Mouse (Mus musculus) layer of hippocampus, postnatal 36 days (tissue): ENCODE results near the gene Ptgs1. TPM values are rescaled to one million over a fixed set of nuclear protein-coding genes. Genes with fewer than 3 reads are reported as not detected.
A peak's percentile ranks its signal among the peaks of the same experiment; 100 is the strongest.

Experiments
- DNase-seq, 2 experiments: peaks; one replicate each; pipeline ENCODE4 v3.0.0; 2022
- total RNA-seq, 2 experiments: library from RNA; stranded (reverse); gene quantifications; 2 replicates each; pipeline ENCODE4 v1.2.3; 2021

Ptgs1 gene
- total RNA-seq, 2 experiments from 2014 or later, result 16.1 to 16.9 TPM

DNA sequence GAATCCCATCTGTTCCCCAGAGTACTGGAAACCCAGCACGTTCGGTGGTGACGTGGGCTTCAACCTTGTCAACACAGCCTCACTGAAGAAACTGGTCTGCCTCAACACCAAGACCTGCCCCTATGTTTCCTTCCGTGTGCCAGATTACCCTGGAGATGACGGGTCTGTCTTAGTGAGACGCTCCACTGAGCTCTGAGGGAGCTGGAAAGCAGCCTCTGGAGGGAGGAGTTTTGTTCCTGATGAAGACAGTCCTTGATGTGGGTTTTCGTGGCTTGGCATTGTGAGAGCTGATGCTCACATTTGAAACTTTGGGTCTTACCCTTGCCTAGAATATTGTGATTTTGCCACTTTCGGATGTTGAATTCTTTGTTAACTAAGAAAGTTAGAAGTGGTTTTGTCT, 20.9 kb downstream of the Ptgs1 start:
- no peak for DNase-seq

GRCm38 (mm10) chr2:36252505-36252904, 22.3 kb downstream of the Ptgs1 start:
- no peak for DNase-seq

- DNase-seq, result no peak
These were observed 24.2 kb downstream of the Ptgs1 start for GRCm38 (mm10) chr2:36254445-36254844.

DNA sequence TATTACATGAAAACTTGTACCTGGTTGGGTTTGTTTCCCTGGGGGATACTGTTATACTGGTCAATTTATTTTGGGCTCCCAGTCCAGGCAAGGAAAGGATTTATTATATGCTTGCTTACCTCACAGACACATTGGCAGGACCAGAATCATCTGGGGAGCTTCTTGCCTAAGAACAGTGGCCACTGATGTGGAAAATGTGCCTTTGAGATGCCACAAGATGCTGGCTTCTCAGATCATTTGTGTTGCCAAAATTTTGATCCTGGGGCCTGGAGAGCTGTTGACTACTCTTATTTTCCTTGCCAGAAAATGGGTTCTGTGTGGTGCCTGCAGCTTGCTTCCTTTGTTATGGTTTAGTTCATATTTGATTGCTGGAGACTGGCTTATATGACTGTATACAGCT, 26.7 kb downstream of the Ptgs1 start:
- DNase-seq, result no peak

DNA sequence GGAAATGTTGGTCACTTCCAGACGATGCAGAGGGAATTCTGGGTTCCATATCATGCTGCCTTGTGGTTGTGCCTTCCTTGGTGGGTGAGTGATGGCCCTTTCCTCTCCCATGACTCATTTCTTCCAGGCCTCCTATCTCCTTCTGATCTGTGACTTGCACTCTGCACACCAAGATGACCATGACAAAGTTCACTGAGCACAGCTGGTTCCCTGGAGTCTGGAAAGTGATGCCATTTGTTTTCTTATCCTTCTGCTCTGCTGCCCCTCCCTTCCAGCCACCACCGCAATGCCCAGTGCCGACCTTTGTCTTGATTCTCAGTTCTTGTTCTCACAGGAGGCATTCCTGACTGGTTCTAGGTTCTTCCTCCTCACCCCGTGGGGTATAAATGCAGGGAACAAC, 29.2 kb downstream of the Ptgs1 start:
- DNase-seq, result no peak

DNA sequence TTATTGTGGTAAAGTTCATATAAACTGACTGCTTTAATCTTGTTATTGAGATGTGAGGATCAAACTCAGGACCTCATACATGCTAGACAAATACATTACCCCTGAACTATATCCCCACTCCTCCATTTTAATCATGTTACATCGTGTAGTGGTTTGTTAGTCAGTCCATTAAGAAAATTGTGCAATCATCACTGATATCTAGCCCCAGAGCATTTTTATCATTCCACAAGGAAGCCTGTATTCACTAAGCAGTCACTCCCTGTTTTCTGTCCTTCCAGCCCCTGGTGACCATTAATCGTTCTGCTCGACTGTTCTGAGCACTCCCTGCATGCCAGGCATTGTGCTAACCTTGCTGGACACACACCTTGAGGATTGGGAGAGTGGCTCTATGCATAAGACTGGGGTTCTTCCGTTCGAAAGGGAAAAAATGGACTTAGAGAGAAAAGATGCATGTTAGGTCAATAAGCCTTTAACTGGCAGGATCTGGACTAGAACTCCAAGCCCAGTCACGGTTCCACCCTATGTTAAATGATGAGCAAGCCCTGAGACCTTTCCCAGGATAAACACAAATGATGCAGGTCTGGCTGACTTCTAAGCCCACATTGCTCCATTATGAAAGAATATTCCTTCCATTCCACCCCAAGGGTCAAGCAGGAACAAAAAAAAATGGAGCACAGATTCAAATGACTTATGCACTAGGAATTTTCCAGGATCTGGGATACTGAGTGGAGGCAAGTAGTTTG, 29.7 kb downstream of the Ptgs1 start:
- no peak for DNase-seq

GRCm38 (mm10) chr2:36262025-36262424, 31.8 kb downstream of the Ptgs1 start:
- DNase-seq, result no peak

GRCm38 (mm10) chr2:36269458-36269857, 39.2 kb downstream of the Ptgs1 start:
- no peak for DNase-seq

- no peak for DNase-seq
These were observed 40.0 kb downstream of the Ptgs1 start for GRCm38 (mm10) chr2:36270186-36270585.

DNA sequence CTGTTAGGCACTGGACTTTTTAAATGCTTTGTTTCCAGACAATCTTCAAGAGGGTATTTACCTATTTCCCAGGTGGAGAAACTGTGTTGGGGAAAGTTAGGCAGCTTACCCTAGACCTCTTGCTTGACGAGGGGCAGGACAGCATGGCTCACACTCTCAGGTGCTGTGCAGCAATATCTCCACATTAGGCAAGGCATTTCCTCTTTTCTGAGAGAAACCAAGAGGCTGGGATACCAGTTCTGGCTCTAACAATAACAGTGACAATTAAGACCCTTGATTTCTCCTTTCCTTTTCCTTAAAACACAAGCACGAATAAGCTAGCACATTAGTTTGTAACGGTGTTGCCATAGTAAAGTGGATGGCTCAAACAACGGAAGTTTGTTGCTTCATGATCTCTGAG, 40.9 kb downstream of the Ptgs1 start:
- no peak for DNase-seq

DNA sequence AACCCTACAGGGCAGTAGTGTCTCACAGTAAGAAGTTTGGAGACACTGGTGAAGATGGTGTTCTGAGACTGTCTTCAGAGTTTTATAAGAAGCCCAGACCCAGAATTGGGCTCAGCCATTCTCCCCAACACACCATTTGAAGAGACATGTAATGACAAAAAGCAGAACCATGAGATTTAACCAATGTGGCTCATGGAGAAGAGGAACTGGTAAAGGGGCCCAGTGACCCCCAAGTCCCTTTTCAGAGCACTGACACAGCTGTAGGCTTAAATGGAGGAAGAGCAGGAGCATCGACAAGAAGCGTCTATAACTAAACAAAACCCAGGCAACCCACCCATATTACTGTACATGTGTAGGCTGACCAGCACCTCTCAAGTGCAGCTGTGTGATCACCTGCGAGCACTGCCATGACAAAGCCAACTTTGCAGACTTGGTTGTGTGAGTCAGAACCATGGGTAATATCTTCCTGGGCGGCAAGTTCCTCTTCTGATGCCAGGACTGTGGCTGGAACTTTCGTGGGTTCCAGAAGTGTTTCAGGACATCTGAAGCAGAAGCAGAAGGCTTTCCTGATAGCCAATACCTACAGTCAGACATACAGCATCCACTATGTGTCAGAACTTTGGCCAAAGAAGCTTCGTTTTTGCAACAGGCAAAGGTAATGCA, 42.2 kb downstream of the Ptgs1 start:
- DNase-seq, result no peak

DNA sequence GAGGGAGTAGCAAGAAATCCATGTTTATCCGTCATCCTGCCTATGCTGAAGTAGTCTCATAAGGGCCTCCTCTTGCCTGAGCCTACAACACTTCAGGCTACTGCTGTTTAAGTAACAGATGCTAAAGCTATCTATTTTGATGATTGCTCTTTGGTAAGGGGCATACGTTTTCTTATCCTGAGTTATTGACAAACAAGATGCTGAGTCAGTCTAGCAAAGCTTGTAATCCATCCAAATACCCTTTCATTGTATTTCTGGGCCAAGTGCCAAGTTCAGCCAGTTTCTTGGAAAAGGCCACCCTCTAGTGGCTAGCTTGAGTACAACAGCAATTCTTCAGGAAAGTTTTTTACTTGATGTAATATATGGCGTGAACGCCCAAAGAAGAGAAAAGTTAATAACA, 46.2 kb downstream of the Ptgs1 start:
- DNase-seq, result peak; percentile 8 to 27

DNA sequence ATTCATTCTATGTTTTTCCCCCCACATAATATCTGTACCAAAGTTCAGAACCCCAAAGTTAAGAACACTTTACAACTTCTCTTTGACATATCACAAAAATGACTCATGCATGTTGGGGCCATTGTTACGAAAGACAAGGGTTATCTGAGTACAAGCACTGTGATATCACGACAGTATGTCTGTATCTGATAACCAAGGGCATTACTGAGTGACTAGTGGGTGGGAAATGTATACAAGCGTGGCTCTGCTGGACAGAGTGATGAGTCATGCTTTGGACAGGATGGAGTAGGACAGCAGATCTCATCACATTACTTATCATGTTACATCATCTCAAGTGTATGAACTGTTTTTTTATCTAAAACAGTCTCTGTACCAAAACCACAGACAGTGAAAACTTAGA, 48.5 kb downstream of the Ptgs1 start:
- no peak for DNase-seq

- no peak for DNase-seq
These were observed 50.9 kb downstream of the Ptgs1 start for GRCm38 (mm10) chr2:36281138-36281537.

DNA sequence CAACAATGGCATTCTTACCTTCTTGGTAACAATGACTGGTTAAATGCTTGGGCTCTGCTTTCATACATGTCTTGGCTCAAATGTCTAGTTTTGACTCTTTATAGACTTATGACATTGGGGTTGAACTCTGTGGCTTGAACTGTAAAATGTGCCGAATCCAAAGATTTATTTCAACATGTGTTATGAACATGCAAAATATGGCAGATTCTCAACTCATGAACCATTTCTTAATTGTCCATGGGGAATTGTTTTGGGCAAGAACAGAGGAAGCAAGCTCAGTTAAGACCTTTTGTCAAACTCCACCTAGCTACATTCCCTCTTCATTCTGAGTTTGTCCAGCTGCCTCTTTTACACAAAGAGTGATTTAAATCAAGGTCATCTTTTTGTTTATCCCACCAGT, 52.1 kb downstream of the Ptgs1 start:
- no peak for DNase-seq

Other genes with a start within 250 kb of the Ptgs1 start
- 100 to 1,000 TPM; 174 to 197 TPM for gene Ndufa8, start 181.0 kb upstream of the Ptgs1 start, total RNA-seq
- gene Morn5, start 181.0 kb upstream of the Ptgs1 start, total RNA-seq, result 1 to 10 TPM; 1.3 to 1.7 TPM
- gene Lhx6, start 125.0 kb upstream of the Ptgs1 start, total RNA-seq, result 10 to 100 TPM; 16.3 to 17.3 TPM
- 10 to 100 TPM; 14.7 to 14.9 TPM for gene Mrrf, start 94.0 kb upstream of the Ptgs1 start, total RNA-seq
- gene Rbm18, start 93.7 kb upstream of the Ptgs1 start, total RNA-seq, result 10 to 100 TPM; 50.6 to 53.2 TPM
- under 1 TPM in 1 of 2 experiments, not detected in 1; 0.08 TPM for gene Olfr338, start 143.1 kb downstream of the Ptgs1 start, total RNA-seq
- gene Olfr339, start 188.5 kb downstream of the Ptgs1 start, total RNA-seq, result not detected
- not detected for gene Olfr340, start 222.2 kb downstream of the Ptgs1 start, total RNA-seq